Mouse (Mus musculus): ENCODE measurements around the gene Msrb3. TPM values are rescaled to one million over a fixed set of nuclear protein-coding genes. Genes with fewer than 3 reads are reported as not detected.

Gene Msrb3
- polyA plus RNA-seq, 2 experiments, result 0.60 to 1.5 TPM

DNA sequence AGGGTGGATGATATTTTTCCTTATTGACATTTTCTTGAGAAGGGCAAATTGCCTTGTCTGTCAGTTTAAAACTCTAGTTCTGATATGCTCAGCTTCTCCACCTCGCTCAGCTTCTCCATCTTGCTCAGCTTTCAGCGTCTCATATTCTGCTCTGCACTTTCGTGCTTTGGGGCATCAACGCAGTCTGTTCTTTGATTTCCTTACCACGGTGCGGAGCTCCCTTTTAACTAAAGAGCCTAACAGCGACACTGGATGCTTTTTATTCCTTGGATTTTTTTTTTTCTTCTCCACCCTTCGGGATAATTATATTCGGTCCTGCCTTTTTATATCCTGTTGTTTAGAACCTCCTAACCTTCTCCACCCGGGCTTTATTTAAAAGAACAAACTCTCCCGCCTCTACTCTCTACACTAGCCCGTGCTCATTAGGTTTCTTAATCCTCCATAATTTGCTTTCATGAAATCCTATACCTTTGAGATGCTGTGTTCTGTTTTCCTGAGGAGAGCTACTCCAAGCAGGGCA is 78.1 kb downstream of the Msrb3 start:
- 67% methylated on average over 12 of the region's 12 CpGs for WGBS (ENCODE audit: insufficient replicate concordance)
- TF ChIP-seq CTCF (IDR thresholded peaks at IDR 0.05; ENCODE audit: low read depth), result no peak
- TF ChIP-seq EP300 (IDR thresholded peaks at IDR 0.05; ENCODE audit: low read depth), result no peak
- peaks cover 0 to 2% of the 10 kb centered on the region in 2 experiments; a peak in 2 of 4 replicates for H3K4me1 ChIP-seq (replicated peaks; ENCODE audit: control insufficient read depth in 2 of 2, insufficient read depth in 2 of 2, low read length in 1 of 2)
- DNase-seq (ENCODE audit: low read depth in 3 of 3, low spot score in 3 of 3), result no peak
- no peak overlapping the region for H3K27ac ChIP-seq
- no peak overlapping the region for H3K4me3 ChIP-seq (ENCODE audit: insufficient read depth in 1 of 2, low read depth in 2 of 2, low read length in 2 of 2)
- no peak for ATAC-seq (ENCODE audit: insufficient read depth)
- no peaks in the 10 kb centered on the region for H3K36me3 ChIP-seq (replicated peaks; ENCODE audit: control insufficient read depth, insufficient read depth, low read depth)
- H3K4me2 ChIP-seq (ENCODE audit: low read depth), result no peak overlapping the region
- H3K27me3 ChIP-seq (ENCODE audit: control insufficient read depth, insufficient read depth, low read length), result no peaks in the 10 kb centered on the region
- H3K9ac ChIP-seq (replicated peaks), result no peak overlapping the region
- H3K9me3 ChIP-seq (ENCODE audit: control insufficient read depth, low read length), result no peaks in the 10 kb centered on the region

DNA sequence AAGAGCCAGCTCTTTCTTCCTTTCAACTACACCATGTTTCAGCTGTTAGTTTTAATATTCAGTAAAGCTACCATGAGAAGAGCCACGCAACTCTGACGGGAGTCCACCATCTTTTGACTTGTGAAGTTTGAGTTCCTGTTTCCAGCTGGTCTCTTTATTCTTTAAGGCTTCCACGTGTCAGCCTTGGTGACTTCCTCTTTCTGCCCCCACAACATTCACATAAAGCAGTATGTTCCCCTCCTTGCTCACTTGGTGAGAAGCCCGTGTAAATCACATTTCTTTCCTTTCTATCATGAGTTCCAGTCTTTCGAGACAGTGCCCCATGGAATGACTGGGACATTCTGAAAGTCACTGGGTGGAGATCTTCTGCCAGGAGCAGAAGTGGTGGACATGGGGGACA is 83.6 kb downstream of the Msrb3 start:
- H3K4me1 ChIP-seq (replicated peaks; ENCODE audit: control insufficient read depth in 2 of 2, insufficient read depth in 2 of 2, low read length in 1 of 2), result peaks cover 0 to 4% of the 10 kb centered on the region in 2 experiments; a peak in 2 of 4 replicates
- no peaks in the 10 kb centered on the region for H3K36me3 ChIP-seq (replicated peaks; ENCODE audit: control insufficient read depth, insufficient read depth, low read depth)
- H3K4me3 ChIP-seq (ENCODE audit: insufficient read depth in 1 of 2, low read depth in 2 of 2, low read length in 2 of 2), result no peak overlapping the region
- H3K4me2 ChIP-seq (ENCODE audit: low read depth), result no peak overlapping the region
- DNase-seq (ENCODE audit: low read depth in 3 of 3, low spot score in 3 of 3), result no peak
- 21% methylated on average over 5 of the region's 5 CpGs for WGBS (ENCODE audit: insufficient replicate concordance)
- H3K9me3 ChIP-seq (ENCODE audit: control insufficient read depth, low read length), result no peaks in the 10 kb centered on the region
- no peak overlapping the region for H3K27ac ChIP-seq
- ATAC-seq (ENCODE audit: insufficient read depth), result no peak
- no peak overlapping the region for H3K9ac ChIP-seq (replicated peaks)
- TF ChIP-seq EP300 (IDR thresholded peaks at IDR 0.05; ENCODE audit: low read depth) (no peak), CTCF (IDR thresholded peaks at IDR 0.05; ENCODE audit: low read depth) (no peak)
- H3K27me3 ChIP-seq (ENCODE audit: control insufficient read depth, insufficient read depth, low read length), result no peaks in the 10 kb centered on the region

DNA sequence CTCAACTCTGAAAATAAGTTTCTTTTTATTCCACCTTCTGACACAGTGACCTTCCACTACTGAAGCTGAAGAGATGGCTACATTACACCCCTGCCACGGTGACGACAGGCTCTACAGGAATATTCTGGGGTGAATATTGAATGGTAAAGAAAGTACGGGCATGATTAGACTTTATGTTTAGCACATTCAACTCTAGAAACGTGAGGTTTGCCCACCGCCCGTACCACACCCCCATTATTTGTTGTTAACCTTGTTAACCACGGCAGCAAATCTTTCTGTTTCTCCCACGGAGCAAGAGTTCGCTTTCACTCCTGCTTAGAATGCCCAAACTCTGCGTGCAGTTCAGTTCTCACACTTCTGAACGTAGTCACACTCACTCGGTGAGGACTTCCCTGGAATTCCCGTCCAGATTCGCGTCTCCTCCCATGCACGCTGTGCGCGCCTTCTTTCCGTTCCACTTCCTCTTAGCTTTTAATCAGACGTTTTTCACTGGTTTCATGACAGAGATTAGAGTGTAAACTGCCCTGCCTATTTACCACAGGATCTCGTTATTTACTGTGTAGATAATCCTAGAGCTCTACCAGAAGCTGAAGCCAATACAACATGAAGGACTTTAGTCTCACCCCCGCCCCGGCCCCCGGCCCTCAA is 87.0 kb downstream of the Msrb3 start:
- peaks cover 0 to 4% of the 10 kb centered on the region in 2 experiments; a peak in 2 of 4 replicates for H3K4me1 ChIP-seq (replicated peaks; ENCODE audit: control insufficient read depth in 2 of 2, insufficient read depth in 2 of 2, low read length in 1 of 2)
- H3K27ac ChIP-seq, result no peak overlapping the region
- no peaks in the 10 kb centered on the region for H3K27me3 ChIP-seq (ENCODE audit: control insufficient read depth, insufficient read depth, low read length)
- WGBS (ENCODE audit: insufficient replicate concordance), result 13% methylated on average over 24 of the region's 24 CpGs
- no peak overlapping the region; the same call in 1 of the 2 replicates for H3K9ac ChIP-seq (replicated peaks)
- H3K4me2 ChIP-seq (ENCODE audit: low read depth), result peak overlapping the region; percentile 44
- ATAC-seq (ENCODE audit: insufficient read depth), result no peak
- H3K9me3 ChIP-seq (ENCODE audit: control insufficient read depth, low read length), result no peaks in the 10 kb centered on the region
- no peak overlapping the region for H3K4me3 ChIP-seq (ENCODE audit: insufficient read depth in 1 of 2, low read depth in 2 of 2, low read length in 2 of 2)
- no peaks in the 10 kb centered on the region for H3K36me3 ChIP-seq (replicated peaks; ENCODE audit: control insufficient read depth, insufficient read depth, low read depth)
- TF ChIP-seq CTCF (IDR thresholded peaks at IDR 0.05; ENCODE audit: low read depth), result no peak
- TF ChIP-seq EP300 (IDR thresholded peaks at IDR 0.05; ENCODE audit: low read depth), result no peak
- DNase-seq (ENCODE audit: low read depth in 3 of 3, low spot score in 3 of 3), result no peak

DNA sequence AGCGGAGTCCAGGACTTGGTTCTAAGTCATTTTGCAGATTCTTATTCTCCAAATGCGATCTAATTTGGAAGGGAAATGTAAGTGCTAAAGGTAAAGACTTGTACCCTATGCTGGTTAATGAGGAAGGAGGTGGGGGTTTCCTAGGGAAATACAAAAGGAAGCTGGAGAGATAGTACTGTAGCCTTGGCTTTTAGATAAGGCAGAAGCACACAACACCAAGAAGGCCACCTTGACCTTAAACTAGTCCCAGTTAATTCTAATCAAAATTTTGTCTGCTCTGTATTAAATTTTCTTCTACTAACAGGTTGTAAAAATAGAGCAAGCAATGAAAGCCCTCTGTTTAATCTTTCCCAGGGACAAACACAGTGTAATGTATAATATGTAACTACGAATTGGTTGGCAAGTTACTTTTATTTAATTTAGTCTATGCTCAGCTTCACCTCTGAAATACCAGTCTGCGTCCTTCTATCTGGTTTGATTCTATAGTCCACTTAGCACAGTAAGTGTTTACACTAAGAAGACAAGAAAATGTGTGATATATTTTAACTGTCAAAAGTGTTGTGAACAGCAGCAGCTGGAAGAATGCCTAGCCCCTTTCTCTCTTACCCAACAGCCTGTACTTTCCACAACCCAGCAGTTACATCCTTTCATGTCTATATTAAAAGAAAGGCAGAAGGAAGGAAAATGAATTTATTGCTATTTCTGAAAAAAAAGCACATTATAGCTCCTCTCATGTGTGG is 87.9 kb downstream of the Msrb3 start:
- H3K9me3 ChIP-seq (ENCODE audit: control insufficient read depth, low read length), result no peaks in the 10 kb centered on the region
- H3K4me1 ChIP-seq (replicated peaks; ENCODE audit: control insufficient read depth in 2 of 2, insufficient read depth in 2 of 2, low read length in 1 of 2), result peaks cover 0 to 4% of the 10 kb centered on the region in 2 experiments; a peak in 2 of 4 replicates
- H3K9ac ChIP-seq (replicated peaks), result no peak overlapping the region
- TF ChIP-seq CTCF (IDR thresholded peaks at IDR 0.05; ENCODE audit: low read depth), result no peak
- TF ChIP-seq EP300 (IDR thresholded peaks at IDR 0.05; ENCODE audit: low read depth), result no peak
- H3K36me3 ChIP-seq (replicated peaks; ENCODE audit: control insufficient read depth, insufficient read depth, low read depth), result no peaks in the 10 kb centered on the region
- no peak overlapping the region for H3K4me3 ChIP-seq (ENCODE audit: insufficient read depth in 1 of 2, low read depth in 2 of 2, low read length in 2 of 2)
- WGBS (ENCODE audit: insufficient replicate concordance), result 37% methylated on average over 4 of the region's 4 CpGs
- H3K4me2 ChIP-seq (ENCODE audit: low read depth), result no peak overlapping the region
- no peaks in the 10 kb centered on the region for H3K27me3 ChIP-seq (ENCODE audit: control insufficient read depth, insufficient read depth, low read length)
- DNase-seq (ENCODE audit: low read depth in 3 of 3, low spot score in 3 of 3) (no peak), ATAC-seq (ENCODE audit: insufficient read depth) (no peak)
- H3K27ac ChIP-seq, result no peak overlapping the region

DNA sequence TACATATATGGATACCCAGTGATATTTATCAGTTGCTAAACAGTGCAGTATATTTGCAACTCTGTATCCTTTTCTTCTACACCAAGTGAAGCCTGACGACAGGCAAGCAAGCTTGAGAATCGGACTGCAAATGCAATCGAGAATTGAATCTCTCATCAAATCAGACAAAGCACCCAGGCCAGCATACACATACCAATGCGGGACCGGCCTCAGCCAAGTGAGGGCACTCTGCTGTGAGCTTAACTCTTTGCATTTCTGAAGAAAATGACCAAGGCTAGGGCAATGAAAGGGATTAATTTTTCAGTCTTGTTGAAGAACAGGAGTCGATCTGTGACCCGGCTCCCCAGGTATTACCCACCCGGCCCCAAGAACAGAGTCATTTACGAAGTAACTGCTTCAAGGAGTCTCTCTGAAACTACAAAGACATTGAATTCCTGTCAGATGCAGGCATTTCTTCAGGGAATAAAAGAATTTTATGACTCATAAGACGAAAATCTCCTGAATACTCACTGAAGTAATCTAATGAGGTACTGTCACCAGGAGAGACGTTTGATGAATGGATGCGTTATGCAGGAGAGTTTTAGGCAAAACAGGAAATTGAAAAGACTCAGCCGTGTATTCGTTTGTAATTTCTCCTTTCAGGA is 88.7 kb downstream of the Msrb3 start:
- peaks cover 0 to 3% of the 10 kb centered on the region in 2 experiments; a peak in 2 of 4 replicates for H3K4me1 ChIP-seq (replicated peaks; ENCODE audit: control insufficient read depth in 2 of 2, insufficient read depth in 2 of 2, low read length in 1 of 2)
- no peak for ATAC-seq (ENCODE audit: insufficient read depth)
- no peak overlapping the region for H3K27ac ChIP-seq
- H3K27me3 ChIP-seq (ENCODE audit: control insufficient read depth, insufficient read depth, low read length), result no peaks in the 10 kb centered on the region
- no peaks in the 10 kb centered on the region for H3K36me3 ChIP-seq (replicated peaks; ENCODE audit: control insufficient read depth, insufficient read depth, low read depth)
- H3K4me3 ChIP-seq (ENCODE audit: insufficient read depth in 1 of 2, low read depth in 2 of 2, low read length in 2 of 2), result no peak overlapping the region
- no peak for DNase-seq (ENCODE audit: low read depth in 3 of 3, low spot score in 3 of 3)
- no peak for TF ChIP-seq EP300 (IDR thresholded peaks at IDR 0.05; ENCODE audit: low read depth)
- no peak for TF ChIP-seq CTCF (IDR thresholded peaks at IDR 0.05; ENCODE audit: low read depth)
- no peak overlapping the region for H3K9ac ChIP-seq (replicated peaks)
- H3K4me2 ChIP-seq (ENCODE audit: low read depth), result no peak overlapping the region
- 47% methylated on average over 14 of the region's 14 CpGs for WGBS (ENCODE audit: insufficient replicate concordance)
- no peaks in the 10 kb centered on the region for H3K9me3 ChIP-seq (ENCODE audit: control insufficient read depth, low read length)
